Mouse (Mus musculus): ENCODE measurements at regions not wholly inside any gene's neighbourhood (a gene's known extent, or its start where the extent isn't known, plus 50 kb on each side); places are given as distances from the start of the nearest gene placed in this dataset.

- no peak overlapping the region for H3K4me2 ChIP-seq (ENCODE audit: low read depth, low read length)
- H3K9ac ChIP-seq (ENCODE audit: low read length): no peak overlapping the region
- ATAC-seq (ENCODE audit: low read depth): no peak
- no peak overlapping the region for H3K4me3 ChIP-seq (ENCODE audit: low read length)
- H3K27ac ChIP-seq (ENCODE audit: low read length): no peak overlapping the region
- H3K27me3 ChIP-seq (ENCODE audit: control insufficient read depth, insufficient read depth, low read depth, low read length): no peaks in the 10 kb centered on the region
- no peaks in the 10 kb centered on the region for H3K9me3 ChIP-seq (ENCODE audit: control insufficient read depth, low read length)
- no peaks in the 10 kb centered on the region for H3K4me1 ChIP-seq (replicated peaks; ENCODE audit: control insufficient read depth, insufficient read depth, low read length)
- no peaks in the 10 kb centered on the region for H3K36me3 ChIP-seq (ENCODE audit: control insufficient read depth, insufficient read depth, low read length)
- 48% methylated on average over 3 of the region's 3 CpGs for WGBS
These were observed 476.5 kb downstream of the Tmem161b start for GRCm38 (mm10) chr13:84698472-84699080.

GRCm38 (mm10) chr13:84741231-84741630 lies 448.0 kb upstream of the Ccnh start:
- 83% methylated on average over 4 of the region's 4 CpGs for WGBS
- Histone ChIP-seq H3K27me3 (ENCODE audit: control insufficient read depth, insufficient read depth, low read depth, low read length) (no peaks in the 10 kb centered on the region), H3K4me2 (ENCODE audit: low read depth, low read length) (no peak overlapping the region), H3K9ac (ENCODE audit: low read length) (no peak overlapping the region), H3K36me3 (ENCODE audit: control insufficient read depth, insufficient read depth, low read length) (no peaks in the 10 kb centered on the region), H3K4me3 (ENCODE audit: low read length) (no peak overlapping the region), H3K9me3 (ENCODE audit: control insufficient read depth, low read length) (0 out of 2 replicates have a peak, but pooled peaks cover 2% of the 10 kb centered on the region), H3K4me1 (replicated peaks; ENCODE audit: control insufficient read depth, insufficient read depth, low read length) (no peaks in the 10 kb centered on the region), H3K27ac (ENCODE audit: low read length) (no peak overlapping the region)
- no peak for ATAC-seq (ENCODE audit: low read depth)

- H3K4me2 ChIP-seq (ENCODE audit: low read depth, low read length): no peak overlapping the region
- 68% methylated on average over 2 of the region's 2 CpGs for WGBS
- H3K36me3 ChIP-seq (ENCODE audit: control insufficient read depth, insufficient read depth, low read length): no peaks in the 10 kb centered on the region
- no peaks in the 10 kb centered on the region for H3K9me3 ChIP-seq (ENCODE audit: control insufficient read depth, low read length)
- H3K9ac ChIP-seq (ENCODE audit: low read length): no peak overlapping the region
- ATAC-seq (ENCODE audit: low read depth): no peak
- no peaks in the 10 kb centered on the region for H3K4me1 ChIP-seq (replicated peaks; ENCODE audit: control insufficient read depth, insufficient read depth, low read length)
- no peak overlapping the region for H3K4me3 ChIP-seq (ENCODE audit: low read length)
- no peak overlapping the region for H3K27ac ChIP-seq (ENCODE audit: low read length)
- H3K27me3 ChIP-seq (ENCODE audit: control insufficient read depth, insufficient read depth, low read depth, low read length): no peaks in the 10 kb centered on the region
These were observed 440.9 kb upstream of the Ccnh start for GRCm38 (mm10) chr13:84748331-84748730.

- Histone ChIP-seq H3K27me3 (ENCODE audit: control insufficient read depth, insufficient read depth, low read depth, low read length) (no peaks in the 10 kb centered on the region), H3K4me3 (ENCODE audit: low read length) (no peak overlapping the region), H3K27ac (ENCODE audit: low read length) (no peak overlapping the region), H3K9me3 (ENCODE audit: control insufficient read depth, low read length) (no peaks in the 10 kb centered on the region), H3K4me1 (replicated peaks; ENCODE audit: control insufficient read depth, insufficient read depth, low read length) (no peaks in the 10 kb centered on the region), H3K9ac (ENCODE audit: low read length) (no peak overlapping the region), H3K36me3 (ENCODE audit: control insufficient read depth, insufficient read depth, low read length) (no peaks in the 10 kb centered on the region), H3K4me2 (ENCODE audit: low read depth, low read length) (no peak overlapping the region)
- no peak for ATAC-seq (ENCODE audit: low read depth)
- 91% methylated on average over 1 of the region's 1 CpGs for WGBS
These were observed 440.0 kb upstream of the Ccnh start for GRCm38 (mm10) chr13:84749214-84749613.

GRCm38 (mm10) chr13:84750136-84750535 lies 439.1 kb upstream of the Ccnh start:
- no peaks in the 10 kb centered on the region for H3K36me3 ChIP-seq (ENCODE audit: control insufficient read depth, insufficient read depth, low read length)
- H3K4me2 ChIP-seq (ENCODE audit: low read depth, low read length): no peak overlapping the region
- ATAC-seq (ENCODE audit: low read depth): no peak
- H3K4me3 ChIP-seq (ENCODE audit: low read length): no peak overlapping the region
- WGBS: 68% methylated on average over 2 of the region's 2 CpGs
- no peaks in the 10 kb centered on the region for H3K9me3 ChIP-seq (ENCODE audit: control insufficient read depth, low read length)
- no peaks in the 10 kb centered on the region for H3K4me1 ChIP-seq (replicated peaks; ENCODE audit: control insufficient read depth, insufficient read depth, low read length)
- H3K27ac ChIP-seq (ENCODE audit: low read length): no peak overlapping the region
- H3K9ac ChIP-seq (ENCODE audit: low read length): no peak overlapping the region
- no peaks in the 10 kb centered on the region for H3K27me3 ChIP-seq (ENCODE audit: control insufficient read depth, insufficient read depth, low read depth, low read length)

GRCm38 (mm10) chr13:84751576-84752490 lies 437.4 kb upstream of the Ccnh start:
- Histone ChIP-seq H3K27ac (ENCODE audit: low read length) (no peak overlapping the region), H3K9me3 (ENCODE audit: control insufficient read depth, low read length) (no peaks in the 10 kb centered on the region), H3K4me3 (ENCODE audit: low read length) (no peak overlapping the region), H3K4me2 (ENCODE audit: low read depth, low read length) (no peak overlapping the region), H3K9ac (ENCODE audit: low read length) (no peak overlapping the region), H3K36me3 (ENCODE audit: control insufficient read depth, insufficient read depth, low read length) (no peaks in the 10 kb centered on the region), H3K4me1 (replicated peaks; ENCODE audit: control insufficient read depth, insufficient read depth, low read length) (no peaks in the 10 kb centered on the region), H3K27me3 (ENCODE audit: control insufficient read depth, insufficient read depth, low read depth, low read length) (no peaks in the 10 kb centered on the region)
- WGBS: 66% methylated on average over 2 of the region's 2 CpGs
- ATAC-seq (ENCODE audit: low read depth): no peak

- Histone ChIP-seq H3K4me3 (ENCODE audit: low read length) (no peak overlapping the region), H3K9ac (ENCODE audit: low read length) (no peak overlapping the region), H3K27ac (ENCODE audit: low read length) (no peak overlapping the region), H3K4me1 (replicated peaks; ENCODE audit: control insufficient read depth, insufficient read depth, low read length) (no peaks in the 10 kb centered on the region), H3K27me3 (ENCODE audit: control insufficient read depth, insufficient read depth, low read depth, low read length) (no peaks in the 10 kb centered on the region), H3K36me3 (ENCODE audit: control insufficient read depth, insufficient read depth, low read length) (no peaks in the 10 kb centered on the region), H3K9me3 (ENCODE audit: control insufficient read depth, low read length) (no peaks in the 10 kb centered on the region), H3K4me2 (ENCODE audit: low read depth, low read length) (no peak overlapping the region)
- ATAC-seq (ENCODE audit: low read depth): no peak
- 70% methylated on average over 4 of the region's 4 CpGs for WGBS
These were observed 436.8 kb upstream of the Ccnh start for GRCm38 (mm10) chr13:84752491-84752820.

GRCm38 (mm10) chr13:84753751-84754500 lies 435.3 kb upstream of the Ccnh start:
- Histone ChIP-seq H3K4me2 (ENCODE audit: low read depth, low read length) (no peak overlapping the region), H3K27ac (ENCODE audit: low read length) (no peak overlapping the region), H3K4me1 (replicated peaks; ENCODE audit: control insufficient read depth, insufficient read depth, low read length) (no peaks in the 10 kb centered on the region), H3K9me3 (ENCODE audit: control insufficient read depth, low read length) (no peaks in the 10 kb centered on the region), H3K4me3 (ENCODE audit: low read length) (no peak overlapping the region), H3K9ac (ENCODE audit: low read length) (no peak overlapping the region), H3K36me3 (ENCODE audit: control insufficient read depth, insufficient read depth, low read length) (no peaks in the 10 kb centered on the region), H3K27me3 (ENCODE audit: control insufficient read depth, insufficient read depth, low read depth, low read length) (no peaks in the 10 kb centered on the region)
- no peak for ATAC-seq (ENCODE audit: low read depth)
- 80% methylated on average over 4 of the region's 4 CpGs for WGBS
